Comparison of ENCODE assay signal across 10 mouse cellular contexts in the genomic region with DNA sequence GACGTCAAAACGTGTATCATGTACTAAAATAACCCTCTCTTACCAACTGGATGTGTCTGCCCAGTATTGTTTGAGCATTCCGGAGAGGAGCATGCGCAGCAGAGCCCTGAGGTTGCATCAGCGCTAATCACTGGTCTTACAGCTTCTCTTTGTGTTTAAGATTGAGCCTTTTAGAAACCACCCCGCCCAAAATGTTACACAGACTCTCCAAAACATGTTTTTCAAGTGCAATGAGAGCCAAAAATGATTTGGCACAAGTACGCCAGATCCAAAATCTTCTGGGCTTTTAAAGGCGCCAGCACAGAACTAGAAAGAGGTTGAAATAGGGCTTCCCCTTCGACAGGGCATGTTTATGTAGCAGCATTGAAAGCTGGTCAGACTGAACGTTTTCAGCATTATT.
DNase-seq lines count a peak whose midpoint lies in the region; ATAC-seq and TF ChIP-seq lines count a peak whose summit lies in the region.
"Had no signal": no experiment of that assay in that cellular context is flagged by ENCODE, and none has a peak within 500 bp of the region (broad histone marks: within the 10 kb centered on the region; RNA-seq: fewer than 3 reads in every experiment).

No protein-coding gene starts in this region.

- H3K27ac ChIP-seq in lung, postnatal 0 days (ENCODE audit: low read length), result no peak overlapping the region
- H3K27ac ChIP-seq: embryonic facial prominence, embryonic 12.5 days had no signal

- no peak for TF ChIP-seq EP300 in lung, postnatal 0 days (IDR thresholded peaks at IDR 0.05)

- peak; percentile 86 for ATAC-seq in frontal cortex, adult (ENCODE audit: low TSS enrichment)
- ATAC-seq in lung, postnatal 0 days, result peak; percentile 79
- no peak for ATAC-seq in erythroid progenitor cell, adult 5-6 weeks (replicated peaks; ENCODE audit: low FRiP score, poor library complexity, severe bottlenecking)
- ATAC-seq: hindbrain, embryonic 16.5 days had no signal

- H3K4me3 ChIP-seq in lung, postnatal 0 days (ENCODE audit: low read depth, low read length), result no peak overlapping the region
- H3K4me3 ChIP-seq: embryonic facial prominence, embryonic 12.5 days had no signal

- TF ChIP-seq CTCF in lung, postnatal 0 days (IDR thresholded peaks at IDR 0.05), result no peak

- no peak overlapping the region for H3K9ac ChIP-seq in lung, postnatal 0 days (replicated peaks; ENCODE audit: low read depth)
- H3K9ac ChIP-seq: embryonic facial prominence, embryonic 12.5 days had no signal

- 41% methylated on average over 10 of the region's 10 CpGs for WGBS in lung, postnatal 0 days

- no peaks in the 10 kb centered on the region for H3K27me3 ChIP-seq in lung, postnatal 0 days (replicated peaks; ENCODE audit: insufficient read depth, low read length)
- H3K27me3 ChIP-seq: embryonic facial prominence, embryonic 12.5 days had no signal

- no peaks in the 10 kb centered on the region for H3K36me3 ChIP-seq in lung, postnatal 0 days (ENCODE audit: insufficient read depth, low read length)
- H3K36me3 ChIP-seq: embryonic facial prominence, embryonic 12.5 days had no signal

- no peaks in the 10 kb centered on the region for H3K9me3 ChIP-seq in lung, postnatal 0 days (ENCODE audit: low read length)
- H3K9me3 ChIP-seq: embryonic facial prominence, embryonic 12.5 days had no signal

- no peak for DNase-seq in frontal cortex, postnatal 25 days (ENCODE audit: low spot score in 2 of 2)
- DNase-seq in brain, adult 2 months (ENCODE audit: low read depth, low spot score), result peak; percentile 54
- peak; percentile 46 for DNase-seq in heart, adult 8-10 months (ENCODE audit: low spot score)
- peak; percentile 80 for DNase-seq in lung, postnatal 0 days (ENCODE audit: low spot score)
- DNase-seq in kidney, postnatal 14 days, result no peak
- no peak for DNase-seq in thymus, postnatal 10 days (ENCODE audit: low spot score in 2 of 2)

- H3K4me1 ChIP-seq in lung, postnatal 0 days (ENCODE audit: insufficient read depth, low read depth, low read length), result no peaks in the 10 kb centered on the region; the same call in 1 of the 2 replicates
- H3K4me1 ChIP-seq: embryonic facial prominence, embryonic 12.5 days had no signal

- H3K4me2 ChIP-seq in lung, postnatal 0 days (replicated peaks; ENCODE audit: low read depth, low read length), result no peak overlapping the region
- H3K4me2 ChIP-seq: embryonic facial prominence, embryonic 12.5 days had no signal

Comparison
In these comparisons a context has a peak if more than half of its experiments do, and no peak if none do; other contexts are left out.
1. DNase-seq: peak in brain, adult 2 months (single experiment), heart, adult 8-10 months (single experiment) and lung, postnatal 0 days (single experiment); none in frontal cortex, postnatal 25 days (0 of 2), kidney, postnatal 14 days (single experiment) and thymus, postnatal 10 days (0 of 2).